Mouse (Mus musculus) heart, adult 2 months (tissue): ENCODE results near the gene Ptk6. TPM values are rescaled to one million over a fixed set of nuclear protein-coding genes. Genes with fewer than 3 reads are reported as not detected.
A peak's percentile ranks its signal among the peaks of the same experiment; 100 is the strongest.

ENCODE experiments used
- DNase-seq, 2 experiments: peaks; one replicate each; pipeline ENCODE4 v3.0.0; 2021
- H3K27ac ChIP-seq: fragments of 200-600 bp; 2 replicates; pipeline ENCODE4 v1.8.1; 2022
- H3K27me3 ChIP-seq: fragments of 200-500 bp; 2 replicates; pipeline ENCODE4 v1.6.1; 2012; ENCODE audit warnings: mild to moderate bottlenecking, low read length, inconsistent platforms, mixed read lengths; ENCODE audit not compliant: control insufficient read depth, insufficient read depth
- H3K36me3 ChIP-seq: fragments of 200-500 bp; 2 replicates; pipeline ENCODE4 v1.6.1; 2012; ENCODE audit warnings: low read length, inconsistent platforms; ENCODE audit not compliant: control insufficient read depth, insufficient read depth
- H3K4me1 ChIP-seq: fragments of 200-500 bp; 2 replicates; pipeline ENCODE4 v1.6.1; 2011; ENCODE audit warnings: low read length; ENCODE audit not compliant: control insufficient read depth, insufficient read depth
- H3K4me3 ChIP-seq: fragments of 200-600 bp; 2 replicates; pipeline ENCODE4 v1.8.1; 2022
- H3K79me2 ChIP-seq: fragments of 200-500 bp; replicated peaks from 2 replicates; pipeline ENCODE4 v1.6.1; 2012; ENCODE audit warnings: mild to moderate bottlenecking, inconsistent platforms, low read length, moderate library complexity, mixed read lengths; ENCODE audit not compliant: control insufficient read depth, insufficient read depth
- H3K9ac ChIP-seq: fragments of 200-500 bp; 2 replicates; pipeline ENCODE4 v1.6.1; 2012; ENCODE audit warnings: low read depth, mild to moderate bottlenecking, control low read depth, inconsistent platforms, low read length, mixed read lengths
- CTCF ChIP-seq: fragments of 200-600 bp; IDR thresholded peaks from 2 replicates; pipeline ENCODE4 v1.8.1; 2022; ENCODE audit warnings: antibody characterized with exemption, mild to moderate bottlenecking, moderate library complexity
- EP300 ChIP-seq: fragments of 200-500 bp; IDR thresholded peaks from 2 replicates; pipeline ENCODE4 v1.6.1; 2011; ENCODE audit warnings: low read depth, low read length, control low read depth; ENCODE audit not compliant: insufficient read depth
- POLR2A ChIP-seq: fragments of 200-500 bp; IDR thresholded peaks from 2 replicates; pipeline ENCODE4 v1.6.1; 2011; ENCODE audit warnings: mild to moderate bottlenecking, low read depth, low read length, control low read depth; ENCODE audit not compliant: insufficient read depth
- WGBS: fragments of 180-500 bp; shearing (Covaris S2); methylation state at CpG from one replicate; pipeline ENCODE4 v1.1.7; 2018; 5-methylcytosine and 5-hydroxymethylcytosine counted together
- intact Hi-C: fragments of 180-260 bp; cut with DNase I; formaldehyde crosslinking; loops from one replicate; pipeline ENCODE4 v1.15.1; 2025
- polyA plus RNA-seq: library from polyadenylated mRNA; depleted of rRNA; stranded (reverse); fragments of >200 nt; gene quantifications from 2 replicates; pipeline ENCODE4 v1.2.3, GENCODE M21; 2012
- total RNA-seq, 2 experiments: library from RNA; stranded (reverse); gene quantifications; 2 replicates each; pipeline ENCODE4 v1.2.3; 2021

The Ptk6 gene
- total and polyA plus RNA-seq, 3 experiments, result 0.07 TPM; not detected in 2

DNA sequence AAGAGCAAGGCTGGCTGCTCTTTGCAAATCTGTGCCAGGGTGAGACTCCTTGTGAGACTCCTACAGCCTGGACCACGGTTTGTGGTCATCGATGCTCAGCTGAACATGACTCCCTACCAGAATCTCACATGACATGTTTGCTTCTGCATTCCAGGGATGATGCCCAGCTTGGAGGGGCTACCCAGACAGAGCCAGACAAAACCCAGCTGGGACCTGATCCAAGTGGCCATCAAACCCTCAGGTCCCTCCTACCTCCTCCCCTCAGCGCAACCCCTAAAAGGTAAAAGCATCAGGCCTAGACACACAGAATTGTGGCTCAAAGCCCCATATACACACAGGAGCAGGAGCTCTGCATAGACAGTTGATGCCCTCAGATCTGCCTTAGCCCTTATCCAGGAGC lies 48.2 kb downstream of the Ptk6 start:
- 56% methylated on average over 3 of the region's 3 CpGs for WGBS
- no peak overlapping the region for H3K9ac ChIP-seq
- H3K27ac ChIP-seq, result peak overlapping the region; percentile 96; the same call in 1 of the 2 replicates
- no peak for DNase-seq
- H3K27me3 ChIP-seq, result peaks cover 3% of the 10 kb centered on the region; the same call in 1 of the 2 replicates
- no peak for TF ChIP-seq EP300
- TF ChIP-seq CTCF, result no peak
- TF ChIP-seq POLR2A, result 0 out of 2 replicates have a peak, but pooled peaks have one; percentile 5
- H3K36me3 ChIP-seq, result peaks cover 6% of the 10 kb centered on the region; the same call in 1 of the 2 replicates
- H3K79me2 ChIP-seq, result no peaks in the 10 kb centered on the region
- H3K4me1 ChIP-seq, result peaks cover 10% of the 10 kb centered on the region; the same call in 1 of the 2 replicates
- intact Hi-C loops, result loop anchor here (10.0 kb wide), 1 partner anchor 440 kb away; the partner anchor contains the start of genes Prpf6, Samd10 and Zfp512b
- H3K4me3 ChIP-seq, result peak overlapping the region; percentile 61

DNA sequence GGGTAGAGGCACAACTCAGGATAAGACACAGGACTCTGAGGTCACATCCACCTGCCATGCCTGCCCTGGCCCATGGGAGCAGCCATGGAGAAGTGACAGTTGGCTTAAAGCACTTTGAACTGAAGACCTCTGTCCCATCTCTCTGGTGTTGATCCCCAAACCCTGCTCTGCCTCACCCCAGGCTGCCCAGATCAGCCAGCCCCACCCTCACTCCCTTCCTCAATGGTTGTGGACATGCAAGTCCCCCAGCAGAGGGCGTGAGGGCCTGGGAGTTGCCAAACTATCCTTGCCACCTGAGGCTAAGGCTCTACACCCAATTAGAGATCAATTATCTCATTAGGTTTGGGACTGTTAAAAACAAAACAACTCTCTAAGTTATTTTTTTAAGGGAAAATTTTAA lies 48.8 kb downstream of the Ptk6 start:
- H3K79me2 ChIP-seq, result no peaks in the 10 kb centered on the region
- 4% methylated on average over 1 of the region's 1 CpGs for WGBS
- H3K36me3 ChIP-seq, result peaks cover 6% of the 10 kb centered on the region; the same call in 1 of the 2 replicates
- intact Hi-C loops, result loop anchor here (10.0 kb wide), 1 partner anchor 441 kb away; the partner anchor contains the start of genes Prpf6, Samd10 and Zfp512b
- peaks cover 3% of the 10 kb centered on the region; the same call in 1 of the 2 replicates for H3K27me3 ChIP-seq
- DNase-seq, result peak; percentile 24 to 46
- H3K4me3 ChIP-seq, result peak overlapping the region; percentile 61; the same call in 1 of the 2 replicates
- TF ChIP-seq EP300 (no peak), CTCF (peak; percentile 69), POLR2A (no peak)
- H3K27ac ChIP-seq, result no peak overlapping the region
- peaks cover 8% of the 10 kb centered on the region; the same call in 1 of the 2 replicates for H3K4me1 ChIP-seq
- no peak overlapping the region for H3K9ac ChIP-seq

DNA sequence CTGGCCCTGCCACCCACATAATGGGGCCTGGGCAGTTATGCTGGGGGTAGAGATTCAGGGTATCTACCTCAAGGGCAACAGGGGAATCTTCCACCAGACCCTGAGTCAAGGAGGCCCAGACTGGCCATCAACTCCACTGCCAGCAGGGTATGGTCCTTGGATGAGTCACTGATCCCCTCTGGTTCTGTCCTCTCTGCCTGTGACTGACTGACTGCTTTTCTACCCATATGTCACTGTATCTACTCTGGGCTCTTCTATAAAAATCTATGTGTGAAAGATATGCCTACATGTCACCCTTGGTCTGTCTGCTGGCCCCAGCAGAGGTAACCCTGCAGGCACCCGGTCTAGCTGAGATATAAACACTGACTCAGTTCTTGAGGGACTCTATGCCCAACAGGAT lies 49.5 kb downstream of the Ptk6 start:
- H3K27ac ChIP-seq, result no peak overlapping the region
- H3K79me2 ChIP-seq, result no peaks in the 10 kb centered on the region
- 68% methylated on average over 1 of the region's 1 CpGs for WGBS
- H3K4me3 ChIP-seq, result no peak overlapping the region
- H3K36me3 ChIP-seq, result peaks cover 6% of the 10 kb centered on the region; the same call in 1 of the 2 replicates
- peaks cover 11% of the 10 kb centered on the region for H3K4me1 ChIP-seq
- no peak for DNase-seq
- no peak overlapping the region for H3K9ac ChIP-seq
- TF ChIP-seq CTCF, result no peak
- TF ChIP-seq POLR2A, result no peak
- TF ChIP-seq EP300, result no peak
- intact Hi-C loops, result loop anchor here (10.0 kb wide), 1 partner anchor 442 kb away; the partner anchor contains the start of genes Prpf6, Samd10 and Zfp512b
- peaks cover 3% of the 10 kb centered on the region; the same call in 1 of the 2 replicates for H3K27me3 ChIP-seq

DNA sequence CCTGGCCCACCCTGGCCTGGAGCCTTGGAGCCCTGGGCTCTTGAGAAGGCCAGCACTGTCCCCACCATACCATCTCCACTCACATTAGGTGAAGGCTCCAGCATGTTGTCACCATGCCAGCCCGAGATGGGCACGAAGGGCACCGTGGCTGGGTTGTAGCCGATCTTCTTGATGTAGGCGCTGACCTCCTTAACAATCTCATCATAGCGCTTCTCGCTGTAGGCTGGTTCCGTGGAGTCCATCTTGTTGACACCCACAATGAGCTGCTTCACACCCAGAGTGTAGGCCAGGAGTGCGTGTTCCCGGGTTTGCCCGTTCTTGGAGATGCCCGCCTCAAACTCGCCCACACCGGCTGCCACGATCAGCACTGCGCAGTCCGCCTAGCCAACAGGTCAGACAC lies 49.9 kb downstream of the Ptk6 start:
- no peak overlapping the region for H3K4me3 ChIP-seq
- H3K27me3 ChIP-seq, result peaks cover 3% of the 10 kb centered on the region; the same call in 1 of the 2 replicates
- no peak overlapping the region for H3K27ac ChIP-seq
- intact Hi-C loops, result loop anchor here (10.0 kb wide), 1 partner anchor 442 kb away; the partner anchor contains the start of genes Prpf6, Samd10 and Zfp512b
- H3K9ac ChIP-seq, result no peak overlapping the region
- H3K4me1 ChIP-seq, result peaks cover 11% of the 10 kb centered on the region
- TF ChIP-seq CTCF (no peak), POLR2A (0 out of 2 replicates have a peak, but pooled peaks have one; percentile 42), EP300 (no peak)
- H3K79me2 ChIP-seq, result no peaks in the 10 kb centered on the region
- no peak for DNase-seq
- WGBS, result 81% methylated on average over 17 of the region's 17 CpGs
- peaks cover 6% of the 10 kb centered on the region; the same call in 1 of the 2 replicates for H3K36me3 ChIP-seq

DNA sequence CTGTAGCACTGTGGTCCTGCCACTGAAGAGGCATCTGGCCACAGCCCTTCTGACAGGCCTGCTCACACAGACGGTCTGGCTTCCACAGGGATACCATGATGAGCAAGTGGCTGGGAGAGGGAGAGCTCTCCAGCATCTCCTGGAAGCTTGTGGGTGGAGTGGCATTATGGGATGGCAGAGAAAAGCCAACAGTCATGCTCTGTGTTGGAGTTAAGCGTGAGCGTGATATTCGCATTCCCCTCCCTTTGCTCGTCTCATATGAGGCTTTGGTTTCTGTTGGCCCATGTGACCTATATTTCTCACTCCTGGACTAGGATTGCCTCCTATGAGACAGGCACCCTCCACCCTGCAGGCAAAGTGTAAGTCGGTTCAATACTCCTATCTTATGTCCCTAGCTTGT lies 52.3 kb downstream of the Ptk6 start:
- Histone ChIP-seq H3K27ac (no peak overlapping the region), H3K4me1 (peaks cover 12% of the 10 kb centered on the region), H3K36me3 (peaks cover 6% of the 10 kb centered on the region; the same call in 1 of the 2 replicates), H3K9ac (no peak overlapping the region), H3K79me2 (no peaks in the 10 kb centered on the region), H3K4me3 (no peak overlapping the region), H3K27me3 (no peaks in the 10 kb centered on the region)
- DNase-seq, result no peak
- intact Hi-C loops, result loop anchor here (10.0 kb wide), 1 partner anchor 445 kb away; the partner anchor contains the start of genes Prpf6, Samd10 and Zfp512b
- 57% methylated on average over 6 of the region's 6 CpGs for WGBS
- TF ChIP-seq CTCF, result no peak
- no peak for TF ChIP-seq POLR2A
- no peak for TF ChIP-seq EP300

DNA sequence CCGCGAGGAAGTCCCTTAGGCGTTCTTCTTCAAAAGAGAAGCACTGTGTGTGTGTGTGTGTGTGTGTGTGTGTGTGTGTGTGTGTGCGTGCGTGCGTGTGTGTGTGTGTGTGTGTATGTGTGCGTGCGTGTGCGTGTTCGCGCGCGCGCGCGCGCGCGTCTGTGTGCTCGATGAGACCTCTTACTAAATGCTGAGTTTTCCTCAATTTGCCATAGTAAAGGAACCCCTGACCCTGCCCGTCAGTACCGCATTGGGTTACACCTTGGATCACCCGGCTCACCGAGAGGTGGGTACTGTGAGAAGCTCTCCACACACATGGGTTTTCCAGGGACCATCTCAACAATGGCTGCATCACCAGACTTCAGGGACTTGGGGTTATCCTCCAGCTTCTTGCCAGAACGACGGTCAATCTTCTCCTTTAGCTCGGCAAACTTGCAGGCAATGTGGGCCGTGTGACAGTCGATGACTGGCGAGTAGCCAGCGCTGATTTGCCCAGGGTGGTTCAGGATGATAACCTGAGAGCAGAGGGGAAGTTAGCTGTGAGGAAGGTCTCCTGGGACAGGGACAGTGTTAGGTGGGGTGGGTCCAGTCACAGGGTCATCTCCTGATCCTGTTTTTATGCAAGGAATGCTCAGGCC lies 54.2 kb downstream of the Ptk6 start:
- DNase-seq, result peak in 1 of 2 experiments; percentile 19
- Histone ChIP-seq H3K4me3 (no peak overlapping the region), H3K36me3 (peaks cover 6% of the 10 kb centered on the region; the same call in 1 of the 2 replicates), H3K27ac (no peak overlapping the region), H3K9ac (no peak overlapping the region), H3K79me2 (no peaks in the 10 kb centered on the region), H3K27me3 (no peaks in the 10 kb centered on the region), H3K4me1 (peaks cover 10% of the 10 kb centered on the region)
- intact Hi-C loops, result no loop called here
- TF ChIP-seq CTCF (no peak), POLR2A (no peak), EP300 (no peak)
- 25% methylated on average over 31 of the region's 31 CpGs for WGBS
